Mouse (Mus musculus) adrenal gland, adult 8-10 months (tissue): ENCODE data around the gene Sez6. TPM values are rescaled to one million over a fixed set of nuclear protein-coding genes. Genes with fewer than 3 reads are reported as not detected.

ENCODE experiments used
- DNase-seq: peaks from one replicate; pipeline ENCODE4 v3.0.0; 2022
- total RNA-seq, 4 experiments: library from RNA; stranded (reverse); gene quantifications; 2 replicates each; pipeline ENCODE4 v1.2.4; 2022

Sez6 gene
- total RNA-seq, 4 experiments from 2014 or later, result 3.1 to 6.8 (median 4.0) TPM

DNA sequence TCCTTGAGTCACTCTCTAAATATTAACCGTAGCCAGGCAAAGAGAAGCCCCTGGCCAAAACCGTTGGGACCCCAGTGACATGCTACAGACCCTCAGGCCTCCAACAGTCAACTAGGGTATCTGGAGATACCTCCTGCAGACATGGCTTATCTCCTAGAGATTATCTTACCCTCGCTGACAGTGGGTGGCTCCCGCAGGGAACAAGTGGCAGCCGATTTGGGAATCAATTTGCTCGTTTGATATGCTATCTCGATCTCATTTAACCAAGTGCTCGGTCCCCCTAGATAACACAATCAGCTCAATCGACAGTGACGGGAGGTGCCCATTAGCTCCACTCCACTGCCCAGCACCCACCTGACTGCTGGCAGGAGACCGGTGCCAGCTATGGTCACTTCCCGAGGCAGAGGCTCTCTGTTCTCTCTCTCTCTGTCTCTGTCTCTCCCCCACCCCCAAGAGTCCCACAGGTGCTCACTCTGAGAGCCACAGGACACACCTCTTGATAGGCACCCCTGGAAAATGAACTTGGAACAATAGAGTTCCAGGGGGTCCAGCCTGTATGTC lies 19.6 kb downstream of the Sez6 start:
- no peak for DNase-seq

- no peak for DNase-seq
Measured at GRCm38 (mm10) chr11:77950797-77951228, 20.2 kb downstream of the Sez6 start.

DNA sequence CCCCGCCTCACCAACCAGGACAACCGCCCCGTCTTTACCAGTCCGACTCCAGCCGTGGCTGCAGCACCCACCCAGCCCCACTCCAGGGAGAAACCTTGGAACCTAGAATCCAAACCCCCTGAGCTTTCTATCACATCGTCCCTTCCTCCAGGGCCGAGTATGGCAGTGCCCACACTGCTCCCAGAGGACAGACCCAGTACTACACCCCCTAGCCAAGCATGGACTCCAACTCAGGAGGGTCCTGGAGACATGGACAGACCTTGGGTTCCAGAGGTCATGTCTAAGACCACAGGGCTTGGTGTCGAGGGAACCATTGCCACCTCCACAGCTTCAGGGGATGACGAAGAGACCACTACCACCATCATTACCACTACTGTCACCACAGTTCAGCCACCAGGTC lies 23.1 kb downstream of the Sez6 start:
- DNase-seq, result no peak

GRCm38 (mm10) chr11:77956428-77956827 lies 25.8 kb downstream of the Sez6 start:
- DNase-seq, result no peak

- DNase-seq, result no peak
Measured at GRCm38 (mm10) chr11:77958268-77958667, 27.7 kb downstream of the Sez6 start.

DNA sequence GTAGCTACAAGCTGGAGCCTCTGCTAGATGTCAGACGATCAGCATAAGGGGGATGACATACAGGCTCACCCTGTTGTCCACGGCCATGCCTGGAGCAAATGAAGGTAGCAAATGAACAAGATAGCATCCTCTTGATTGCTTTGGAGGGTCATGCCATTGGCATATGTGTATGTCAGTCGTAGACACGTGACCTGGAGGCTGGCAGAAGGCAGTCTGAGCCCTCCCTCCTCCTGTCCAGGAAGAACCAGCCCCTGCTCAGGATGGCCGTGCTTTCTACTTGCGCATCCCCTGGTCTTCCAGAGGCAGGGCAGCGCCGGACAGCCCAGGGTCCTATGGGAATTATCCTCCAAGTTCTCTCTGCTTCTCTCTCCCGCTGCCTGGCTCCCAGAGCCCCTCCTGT lies 28.3 kb downstream of the Sez6 start:
- DNase-seq, result no peak

DNA sequence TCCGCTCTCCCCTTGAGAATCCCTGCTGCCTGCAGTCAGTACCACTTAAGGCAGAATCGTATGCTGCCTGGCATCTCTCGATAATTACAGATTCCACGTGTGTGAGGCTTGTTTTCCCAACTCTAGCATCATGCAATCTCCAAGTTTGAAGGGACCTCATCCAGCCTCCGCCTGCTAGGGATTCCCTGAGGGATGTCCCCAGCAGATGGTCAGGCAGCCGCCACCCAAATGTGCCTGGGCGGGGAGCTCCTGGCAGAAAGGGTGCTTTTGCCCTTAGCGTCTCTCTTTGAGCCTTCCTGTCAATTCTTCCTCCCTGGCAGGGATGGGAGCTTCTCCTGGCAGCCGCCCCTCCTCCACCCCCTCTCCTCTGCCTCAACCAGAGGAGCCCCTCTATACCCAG lies 29.6 kb downstream of the Sez6 start:
- DNase-seq, result no peak

DNA sequence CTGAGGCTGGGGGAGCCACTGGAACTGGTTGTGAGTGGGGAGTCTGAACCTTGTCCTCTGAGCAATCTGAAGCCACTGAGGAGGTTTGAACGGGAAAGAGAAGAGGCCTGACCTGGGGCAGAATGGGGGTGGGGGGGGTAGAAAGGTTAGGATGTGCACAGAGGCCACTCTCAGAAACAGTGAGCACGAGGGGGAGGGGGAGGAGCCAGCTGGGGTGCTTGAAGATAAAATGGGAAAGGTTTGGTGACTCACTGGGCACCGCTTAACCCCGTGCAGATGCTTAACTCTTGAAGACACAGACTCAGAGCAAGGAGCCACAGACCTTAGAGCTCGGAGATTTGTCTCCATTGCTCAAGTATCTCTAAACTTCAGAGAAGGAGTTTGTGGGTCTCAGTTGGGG lies 30.3 kb downstream of the Sez6 start:
- DNase-seq, result no peak

GRCm38 (mm10) chr11:77962946-77963345 lies 32.3 kb downstream of the Sez6 start:
- no peak for DNase-seq

DNA sequence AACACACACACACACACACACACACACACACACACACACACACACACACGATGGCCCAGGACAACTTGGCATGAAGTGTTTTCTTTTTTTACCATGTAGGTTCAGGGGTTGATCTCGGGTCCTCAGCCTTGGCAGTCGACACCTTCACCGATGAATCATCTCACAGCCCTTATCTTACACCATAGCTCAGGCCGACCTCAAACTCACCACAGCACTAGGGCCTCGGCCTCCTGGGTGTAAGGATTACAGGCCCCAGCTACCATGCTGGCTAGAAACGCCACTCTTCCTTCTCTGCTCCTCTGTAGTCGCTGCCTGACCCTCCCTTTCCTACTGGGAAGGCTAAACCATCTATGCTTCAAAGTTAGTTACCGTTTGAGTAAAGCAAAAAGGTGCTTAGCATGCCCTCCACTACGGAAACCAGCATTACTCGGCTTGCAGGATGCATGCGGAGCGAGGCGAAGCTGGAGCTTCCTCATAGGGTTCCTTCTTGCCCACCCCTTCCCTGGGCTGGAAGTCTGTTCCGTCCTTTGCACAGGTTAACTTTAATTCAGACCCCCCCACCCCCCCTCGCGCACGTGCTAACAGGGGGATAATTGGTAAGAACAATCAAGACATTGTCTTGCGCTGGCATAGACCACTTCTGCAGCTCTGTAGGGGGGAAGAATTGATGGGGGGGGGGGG lies 34.0 kb downstream of the Sez6 start:
- no peak for DNase-seq

GRCm38 (mm10) chr11:77965101-77966036 lies 34.8 kb downstream of the Sez6 start:
- DNase-seq, result no peak

DNA sequence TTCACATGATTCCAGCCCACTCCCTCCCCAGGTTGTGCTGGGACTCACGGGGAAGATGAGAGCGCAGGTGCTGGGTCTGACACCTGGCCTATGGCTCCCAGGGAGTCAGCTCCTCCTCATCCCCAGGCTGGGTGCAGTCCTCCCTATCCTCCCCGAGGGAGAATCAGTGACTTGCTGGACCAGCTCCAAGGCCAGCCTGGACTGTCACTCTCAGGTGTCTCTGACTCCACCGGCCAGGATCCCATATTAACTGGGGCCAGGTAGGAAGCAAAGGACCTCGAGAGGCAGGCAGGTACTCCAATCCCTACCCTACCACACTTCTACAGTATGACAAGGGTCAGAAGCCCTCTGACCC lies 35.4 kb downstream of the Sez6 start:
- DNase-seq, result no peak

DNA sequence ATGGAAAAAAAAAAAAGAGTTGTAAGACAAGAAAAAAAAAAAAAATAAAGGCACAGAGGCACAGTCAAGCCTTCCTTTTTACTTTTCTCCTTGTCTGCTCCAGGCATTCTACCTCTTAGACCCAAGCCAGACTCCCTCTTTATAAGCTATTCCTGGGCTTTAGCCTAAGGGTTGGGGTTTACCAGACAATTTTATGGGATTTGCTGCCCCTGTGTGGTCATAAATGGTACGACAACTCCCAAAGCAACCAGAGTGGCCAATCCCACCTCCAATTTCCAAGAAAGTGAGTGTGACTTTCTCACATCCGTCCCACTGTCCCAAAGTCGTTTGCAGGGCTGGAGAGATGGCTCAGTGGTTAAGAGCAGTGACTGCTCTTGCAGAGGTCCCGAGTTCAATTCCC lies 36.5 kb downstream of the Sez6 start:
- DNase-seq, result no peak

- no peak for DNase-seq
Measured at GRCm38 (mm10) chr11:77968786-77969185, 38.2 kb downstream of the Sez6 start.

GRCm38 (mm10) chr11:77970718-77971117 lies 40.1 kb downstream of the Sez6 start:
- no peak for DNase-seq

GRCm38 (mm10) chr11:77973520-77973919 lies 42.9 kb downstream of the Sez6 start:
- no peak for DNase-seq

DNA sequence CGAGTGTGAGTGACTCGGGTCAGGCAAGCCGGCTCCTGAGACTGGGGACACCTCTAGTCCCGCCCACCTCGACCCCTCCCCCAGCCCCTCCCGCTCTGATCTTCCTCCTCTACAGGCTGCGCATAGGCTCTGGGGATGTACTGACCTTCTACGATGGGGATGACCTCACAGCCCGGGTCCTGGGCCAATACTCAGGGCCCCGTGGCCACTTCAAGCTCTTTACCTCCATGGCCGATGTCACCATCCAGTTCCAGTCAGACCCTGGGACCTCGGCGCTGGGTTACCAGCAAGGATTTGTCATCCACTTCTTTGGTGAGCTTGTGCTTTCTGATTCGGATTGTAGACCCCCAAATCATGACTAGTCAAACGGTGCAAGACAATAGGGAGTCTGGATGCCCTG lies 43.7 kb downstream of the Sez6 start:
- no peak for DNase-seq

DNA sequence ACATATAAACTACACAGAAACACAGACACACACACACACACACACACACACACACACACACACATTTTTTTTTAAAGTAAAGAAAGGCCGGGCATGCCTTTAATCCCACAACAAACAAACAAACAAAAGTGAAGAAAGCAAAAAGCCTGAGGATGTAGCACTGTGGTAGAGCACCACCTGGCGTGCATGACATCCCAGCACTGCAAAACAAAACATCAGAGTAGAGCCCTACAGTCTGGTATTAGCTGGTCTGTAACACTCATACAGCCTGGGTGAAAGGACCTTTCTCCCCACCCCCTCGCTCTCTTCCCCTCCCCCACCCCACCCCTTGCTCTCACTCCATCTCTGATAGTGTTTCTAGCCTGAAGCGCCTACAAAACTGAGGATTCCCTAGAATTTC lies 45.3 kb downstream of the Sez6 start:
- no peak for DNase-seq

DNA sequence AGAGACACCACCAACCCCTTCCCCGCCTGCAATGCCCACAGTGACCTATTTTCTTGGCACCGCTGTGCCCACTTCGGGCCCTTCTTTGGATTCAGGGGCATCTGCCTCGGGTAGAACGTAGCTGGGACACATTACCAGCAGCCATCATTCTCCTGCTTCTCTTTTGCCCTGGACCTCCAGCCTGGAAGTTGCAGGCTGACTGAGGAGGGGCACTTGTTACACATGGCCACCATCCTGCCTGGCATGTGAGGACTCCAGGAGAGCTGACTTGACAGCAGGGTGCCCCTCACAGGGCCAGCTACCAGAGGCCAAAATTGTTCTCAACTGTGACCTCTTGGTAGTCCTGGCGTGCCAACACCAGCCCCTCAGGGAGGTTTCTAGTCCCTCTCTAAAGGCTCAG lies 47.6 kb downstream of the Sez6 start:
- no peak for DNase-seq

DNA sequence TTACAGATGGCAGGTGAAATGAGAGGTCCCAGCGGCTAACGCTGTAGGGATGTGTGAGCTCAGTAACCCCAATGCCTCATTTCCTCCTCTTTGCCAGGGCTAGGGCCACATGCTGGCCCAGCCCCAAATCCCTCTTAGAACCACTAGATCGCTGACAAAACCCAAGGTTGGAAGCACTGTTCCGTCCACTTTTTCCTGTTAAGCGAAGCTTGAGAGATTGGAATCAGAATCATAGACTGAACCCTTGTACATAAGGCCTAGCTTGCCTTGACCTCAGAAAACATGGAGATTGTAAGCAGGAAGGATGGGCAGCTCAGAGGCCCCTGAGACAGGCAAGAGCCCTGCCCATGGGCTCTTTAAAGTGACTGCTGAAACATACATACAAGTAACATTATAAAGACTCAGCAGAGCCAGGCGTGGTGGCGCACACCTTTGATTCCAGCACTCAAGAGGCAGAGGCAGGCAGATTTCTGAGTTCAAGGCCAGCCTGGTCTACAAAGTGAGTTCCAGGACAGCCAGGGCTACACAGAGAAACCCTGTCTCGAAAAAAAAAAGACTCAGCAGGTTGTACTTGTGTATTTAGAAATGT lies 48.7 kb downstream of the Sez6 start:
- DNase-seq, result no peak

GRCm38 (mm10) chr11:77980281-77981204 lies 49.9 kb downstream of the Sez6 start:
- no peak for DNase-seq
